Mouse (Mus musculus) mouse trophoblast stem cell (cell line): ENCODE measurements around the gene Usp21.

Experiments
- in situ Hi-C, 2 experiments: fragments of 300-500 bp; cut with MseI, MboI; formaldehyde crosslinking; loops; 2 replicates in 1 of 2; 3 replicates in 1 of 2; pipeline ENCODE4 v1.15.1; 2025

Usp21 gene

GRCm38 (mm10) chr1:171265971-171266744 lies 21.6 kb downstream of the Usp21 start:
- in situ Hi-C loops, result no loop called here

- in situ Hi-C loops, result no loop called here
These were observed 23.9 kb downstream of the Usp21 start for GRCm38 (mm10) chr1:171263666-171264461.

- in situ Hi-C loops, result no loop called here
These were observed 24.6 kb downstream of the Usp21 start for GRCm38 (mm10) chr1:171263185-171263611.

- in situ Hi-C loops, result no loop called here
These were observed 25.1 kb downstream of the Usp21 start for GRCm38 (mm10) chr1:171262594-171263130.

- in situ Hi-C loops, result no loop called here
These were observed 27.5 kb downstream of the Usp21 start for GRCm38 (mm10) chr1:171260316-171260715.

GRCm38 (mm10) chr1:171258921-171259320 lies 28.9 kb downstream of the Usp21 start:
- in situ Hi-C loops, result loop anchor here in 1 of 2 experiments (10.0 kb wide), 1 partner anchor 144 kb away; the partner anchor contains the start of gene Cfap126

GRCm38 (mm10) chr1:171257781-171258180 lies 30.0 kb downstream of the Usp21 start:
- in situ Hi-C loops, result loop anchor here in 1 of 2 experiments (10.0 kb wide), 1 partner anchor 143 kb away; the partner anchor contains the start of gene Cfap126

GRCm38 (mm10) chr1:171256937-171257548 lies 30.7 kb downstream of the Usp21 start:
- in situ Hi-C loops, result loop anchor here in 1 of 2 experiments (10.0 kb wide), 1 partner anchor 142 kb away; the partner anchor contains the start of gene Cfap126

GRCm38 (mm10) chr1:171256095-171256818 lies 31.5 kb downstream of the Usp21 start:
- in situ Hi-C loops, result loop anchor here in 1 of 2 experiments (10.0 kb wide), 1 partner anchor 141 kb away; the partner anchor contains the start of gene Cfap126

GRCm38 (mm10) chr1:171252415-171252814 lies 35.4 kb downstream of the Usp21 start:
- in situ Hi-C loops, result loop anchor here in 1 of 2 experiments (10.0 kb wide), 1 partner anchor 138 kb away; the partner anchor contains the start of gene Cfap126

GRCm38 (mm10) chr1:171251594-171252324 lies 36.0 kb downstream of the Usp21 start:
- in situ Hi-C loops, result loop anchor here in 1 of 2 experiments (10.0 kb wide), 1 partner anchor 137 kb away; the partner anchor contains the start of gene Cfap126

GRCm38 (mm10) chr1:171250680-171251593 lies 36.9 kb downstream of the Usp21 start, which contains the start of gene Ndufs2:
Gene Ndufs2, minus strand, starts transcription at chr1:171251388.
- in situ Hi-C loops, result loop anchor here in 1 of 2 experiments (10.0 kb wide), 1 partner anchor 136 kb away; the partner anchor contains the start of gene Cfap126

- in situ Hi-C loops, result loop anchor here in 1 of 2 experiments (10.0 kb wide), 1 partner anchor 135 kb away; the partner anchor contains the start of gene Cfap126
These were observed 37.7 kb downstream of the Usp21 start, which contains the start of gene Adamts4 for GRCm38 (mm10) chr1:171249913-171250600. Gene Adamts4, plus strand, starts transcription at chr1:171250421.

GRCm38 (mm10) chr1:171248386-171249226 lies 39.2 kb downstream of the Usp21 start:
- in situ Hi-C loops, result no loop called here

- in situ Hi-C loops, result no loop called here
These were observed 39.9 kb downstream of the Usp21 start for GRCm38 (mm10) chr1:171247916-171248315.

GRCm38 (mm10) chr1:171247453-171247841 lies 40.3 kb downstream of the Usp21 start:
- in situ Hi-C loops, result no loop called here
